Mouse (Mus musculus) megakaryocyte, embryonic 14.5 days (primary cell): ENCODE results near the gene Cpm.

Experiments
- FLI1 ChIP-seq: IDR thresholded peaks from 2 replicates; pipeline ENCODE4 v1.6.1; 2012; ENCODE audit warnings: low read length, inconsistent platforms, mixed read lengths
- GATA1 ChIP-seq: IDR thresholded peaks from 3 replicates; pipeline ENCODE4 v1.6.1; 2012; ENCODE audit warnings: mixed read lengths, low read length, inconsistent platforms, borderline replicate concordance

- TF ChIP-seq FLI1 (no peak), GATA1 (no peak)
Observed at GRCm38 (mm10) chr10:117657659-117658306, 28.5 kb downstream of the Cpm start.
